In genomic region chr10:67547850-67548260, GRCm38 (mm10) we compare ENCODE assay signal across 8 mouse cellular contexts. TPM values are rescaled to one million over a fixed set of nuclear protein-coding genes. Genes with fewer than 3 reads are reported as not detected.
DNase-seq lines count a peak whose midpoint lies in the region; ATAC-seq lines count a peak whose summit lies in the region.

No protein-coding gene starts in this region.

- peak overlapping the region; percentile 84 for H3K27ac ChIP-seq in heart, embryonic 11.5 days (ENCODE audit: low read depth, low read length)
- H3K27ac ChIP-seq in midbrain, embryonic 13.5 days: peak overlapping the region; percentile 97

- peaks cover 24% of the 10 kb centered on the region for H3K4me1 ChIP-seq in heart, embryonic 11.5 days (ENCODE audit: control insufficient read depth, insufficient read depth, low read length)
- peaks cover 47% of the 10 kb centered on the region for H3K4me1 ChIP-seq in midbrain, embryonic 13.5 days (replicated peaks)

- no peaks in the 10 kb centered on the region for H3K36me3 ChIP-seq in heart, embryonic 11.5 days (ENCODE audit: control insufficient read depth, insufficient read depth, low read length)
- H3K36me3 ChIP-seq in midbrain, embryonic 13.5 days: no peaks in the 10 kb centered on the region

- WGBS in heart, embryonic 11.5 days (ENCODE audit: insufficient replicate concordance): under 1% methylated on average over 20 of the region's 20 CpGs
- WGBS in midbrain, embryonic 13.5 days: under 1% methylated on average over 20 of the region's 20 CpGs

- peak; percentile 8; the same call in 1 of the 2 replicates for ATAC-seq in heart, embryonic 11.5 days (replicated peaks; ENCODE audit: insufficient number of reproducible peaks, low FRiP score, low TSS enrichment)
- peak; percentile 29 for ATAC-seq in midbrain, embryonic 13.5 days
- no peak for ATAC-seq in frontal cortex, adult (ENCODE audit: low TSS enrichment)

- DNase-seq in cerebellum, adult 11 months: peak; percentile 31
- no peak for DNase-seq in cerebellum, adult 8-10 months
- DNase-seq in 416B (ENCODE audit: low read depth): peak; percentile 34
- DNase-seq in c-Kit-positive CD71-positive TER-119-positive erythroid progenitor cells, embryonic 14.5 days (ENCODE audit: low spot score): peak; percentile 12
- DNase-seq in kidney, postnatal 25 days: peak; percentile 14 to 58

- H3K9me3 ChIP-seq in heart, embryonic 11.5 days (replicated peaks; ENCODE audit: control insufficient read depth, low read length): no peaks in the 10 kb centered on the region
- no peaks in the 10 kb centered on the region for H3K9me3 ChIP-seq in midbrain, embryonic 13.5 days

- no peaks in the 10 kb centered on the region for H3K27me3 ChIP-seq in heart, embryonic 11.5 days (ENCODE audit: control insufficient read depth, insufficient read depth, low read length)
- H3K27me3 ChIP-seq in midbrain, embryonic 13.5 days: peaks cover 10% of the 10 kb centered on the region

- H3K9ac ChIP-seq in heart, embryonic 11.5 days (ENCODE audit: low read depth, low read length): peak overlapping the region; percentile 86
- peak overlapping the region; percentile 89 for H3K9ac ChIP-seq in midbrain, embryonic 13.5 days (replicated peaks)

- peak overlapping the region; percentile 71 for H3K4me3 ChIP-seq in heart, embryonic 11.5 days (ENCODE audit: low read depth, low read length)
- peak overlapping the region; percentile 87 for H3K4me3 ChIP-seq in midbrain, embryonic 13.5 days (replicated peaks)

- peak overlapping the region; percentile 97 for H3K4me2 ChIP-seq in heart, embryonic 11.5 days
- peak overlapping the region; percentile 97 for H3K4me2 ChIP-seq in midbrain, embryonic 13.5 days (replicated peaks)

RNA-seq across cellular contexts. Expression of gene Ado, which starts 0.9 kb away (rescaled TPM):
- polyA plus RNA-seq in heart, embryonic 11.5 days (2014; fragmentation: Nextera tagmentation; extraction: Ambion mirVana): 54.3 and 57.7 TPM in 2 replicates
- polyA plus RNA-seq in midbrain, embryonic 13.5 days (2015; fragmentation: Nextera tagmentation; extraction: Ambion mirVana): 70.7 and 73.2 TPM in 2 replicates

RNA-seq across cellular contexts. Expression of gene Egr2, which starts 12.6 kb away (rescaled TPM):
- polyA plus RNA-seq in heart, embryonic 11.5 days (2014; fragmentation: Nextera tagmentation; extraction: Ambion mirVana): 0.11 TPM in 1 of 2 replicates, not detected in the other
- 0.17 and 0.24 TPM in 2 replicates for polyA plus RNA-seq in midbrain, embryonic 13.5 days (2015; fragmentation: Nextera tagmentation; extraction: Ambion mirVana)
